Mouse (Mus musculus): ENCODE measurements at regions not wholly inside any gene's neighbourhood (a gene's known extent, or its start where the extent isn't known, plus 50 kb on each side); places are given as distances from the start of the nearest gene placed in this dataset.

- WGBS, result 95% methylated on average over 4 of the region's 4 CpGs
- Histone ChIP-seq H3K4me2 (replicated peaks; ENCODE audit: low read depth, low read length) (no peak overlapping the region), H3K4me3 (ENCODE audit: low read length) (no peak overlapping the region), H3K36me3 (ENCODE audit: insufficient read depth, low read length) (no peaks in the 10 kb centered on the region), H3K27ac (ENCODE audit: low read length) (no peak overlapping the region), H3K9ac (replicated peaks; ENCODE audit: low read length) (no peak overlapping the region), H3K4me1 (ENCODE audit: insufficient read depth, low read length) (no peaks in the 10 kb centered on the region), H3K27me3 (ENCODE audit: insufficient read depth, low read length) (no peaks in the 10 kb centered on the region), H3K9me3 (ENCODE audit: low read length) (no peaks in the 10 kb centered on the region)
- ATAC-seq (ENCODE audit: low FRiP score, low TSS enrichment), result no peak
Measured at GRCm38 (mm10) chr4:149829964-149830363, 55.9 kb upstream of the Slc25a33 start.

GRCm38 (mm10) chr4:149827784-149828183 is 53.7 kb upstream of the Slc25a33 start:
- H3K27me3 ChIP-seq (ENCODE audit: insufficient read depth, low read length), result no peaks in the 10 kb centered on the region
- no peak overlapping the region for H3K4me2 ChIP-seq (replicated peaks; ENCODE audit: low read depth, low read length)
- H3K27ac ChIP-seq (ENCODE audit: low read length), result no peak overlapping the region
- H3K9me3 ChIP-seq (ENCODE audit: low read length), result no peaks in the 10 kb centered on the region
- no peak for ATAC-seq (ENCODE audit: low FRiP score, low TSS enrichment)
- WGBS, result 98% methylated on average over 4 of the region's 4 CpGs
- no peak overlapping the region for H3K4me3 ChIP-seq (ENCODE audit: low read length)
- no peaks in the 10 kb centered on the region for H3K36me3 ChIP-seq (ENCODE audit: insufficient read depth, low read length)
- H3K9ac ChIP-seq (replicated peaks; ENCODE audit: low read length), result no peak overlapping the region
- H3K4me1 ChIP-seq (ENCODE audit: insufficient read depth, low read length), result no peaks in the 10 kb centered on the region
